Mouse (Mus musculus): Measurements from ENCODE around the gene Mgl2. TPM values are rescaled to one million over a fixed set of nuclear protein-coding genes. Genes with fewer than 3 reads are reported as not detected.

Mgl2 gene
- polyA plus RNA-seq (2014; fragmentation: Nextera tagmentation; extraction: Ambion mirVana) = 0.11 and 0.22 TPM in 2 replicates

- no peaks in the 10 kb centered on the region for H3K4me1 ChIP-seq (ENCODE audit: control insufficient read depth, insufficient read depth, low read length)
- ATAC-seq (ENCODE audit: low FRiP score) (no peak), DNase-seq (ENCODE audit: low spot score, missing footprints) (no peak)
- H3K4me3 ChIP-seq (ENCODE audit: low read depth, low read length) = no peak within 1 kb of the TSS
- no peaks in the 10 kb centered on the region for H3K36me3 ChIP-seq (ENCODE audit: control insufficient read depth, insufficient read depth, low read length)
- H3K27ac ChIP-seq (ENCODE audit: low read depth, low read length) = no peak within 1 kb of the TSS
- H3K4me2 ChIP-seq = no peak within 1 kb of the TSS
- no peak within 1 kb of the TSS for H3K9ac ChIP-seq (ENCODE audit: low read length)
- no peaks in the 10 kb centered on the region for H3K27me3 ChIP-seq (ENCODE audit: control insufficient read depth, insufficient read depth, low read length)
- WGBS = 87% methylated on average over 9 of the region's 9 CpGs
- H3K9me3 ChIP-seq (ENCODE audit: control insufficient read depth, low read length) = no peaks in the 10 kb centered on the region
Observed at GRCm38 (mm10) chr11:70129926-70130379, at the start of gene Mgl2. TSS of gene Mgl2 (plus strand) at chr11:70130329.

DNA sequence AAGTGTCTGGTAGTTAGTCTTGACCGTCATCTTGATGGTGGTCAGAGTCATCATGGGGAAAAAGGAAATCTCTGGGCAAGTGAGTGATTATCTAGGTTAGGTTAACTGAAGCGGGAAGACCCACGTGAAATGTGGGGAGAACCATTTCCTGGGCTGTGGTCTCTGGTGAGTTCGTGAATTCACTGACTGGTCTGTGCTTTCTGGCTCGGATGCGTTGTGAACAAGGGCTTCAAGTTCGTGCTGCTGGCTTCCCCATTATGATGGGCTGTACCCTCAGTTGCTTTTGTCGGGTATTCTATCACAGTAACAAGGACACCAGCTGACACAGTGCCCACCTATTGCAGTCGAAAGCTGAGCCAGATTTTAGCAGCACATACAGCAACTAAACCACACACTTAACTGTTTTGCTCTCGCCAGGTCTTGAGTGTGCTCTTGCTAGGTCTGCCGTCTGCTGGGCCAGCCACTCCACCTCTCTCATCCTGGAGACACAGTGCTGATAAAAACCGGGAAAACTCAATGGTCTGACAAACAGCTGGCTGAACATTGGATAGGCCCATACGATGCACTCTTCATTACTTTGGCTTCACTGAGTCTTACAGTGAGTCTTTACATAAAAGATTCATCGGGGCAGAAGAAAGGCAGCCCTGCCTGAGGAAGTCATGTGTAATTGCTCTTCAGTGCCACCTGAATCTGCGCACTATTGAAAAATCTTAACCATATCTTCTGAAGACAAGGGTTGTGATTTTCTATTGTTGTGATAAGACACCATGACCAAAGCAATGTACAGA lies 49.1 kb upstream of the Mgl2 start:
- WGBS = 89% methylated on average over 15 of the region's 15 CpGs

GRCm38 (mm10) chr11:70084563-70084962 lies 45.6 kb upstream of the Mgl2 start:
- H3K4me1 ChIP-seq (ENCODE audit: control insufficient read depth, insufficient read depth, low read length) = no peaks in the 10 kb centered on the region
- H3K9ac ChIP-seq (ENCODE audit: low read length) = no peak overlapping the region
- ATAC-seq (ENCODE audit: low FRiP score) (no peak), DNase-seq (ENCODE audit: low spot score, missing footprints) (no peak)
- no peak overlapping the region for H3K4me2 ChIP-seq
- no peak overlapping the region for H3K27ac ChIP-seq (ENCODE audit: low read depth, low read length)
- H3K9me3 ChIP-seq (ENCODE audit: control insufficient read depth, low read length) = no peaks in the 10 kb centered on the region
- H3K36me3 ChIP-seq (ENCODE audit: control insufficient read depth, insufficient read depth, low read length) = no peaks in the 10 kb centered on the region
- WGBS = 82% methylated on average over 8 of the region's 8 CpGs
- no peak overlapping the region for H3K4me3 ChIP-seq (ENCODE audit: low read depth, low read length)
- H3K27me3 ChIP-seq (ENCODE audit: control insufficient read depth, insufficient read depth, low read length) = no peaks in the 10 kb centered on the region

More for the DNA sequence above, 49.1 kb upstream of the Mgl2 start:
- Histone ChIP-seq H3K4me2 (no peak overlapping the region), H3K27ac (ENCODE audit: low read depth, low read length) (no peak overlapping the region), H3K36me3 (ENCODE audit: control insufficient read depth, insufficient read depth, low read length) (no peaks in the 10 kb centered on the region), H3K27me3 (ENCODE audit: control insufficient read depth, insufficient read depth, low read length) (no peaks in the 10 kb centered on the region), H3K4me3 (ENCODE audit: low read depth, low read length) (no peak overlapping the region), H3K9ac (ENCODE audit: low read length) (no peak overlapping the region), H3K4me1 (ENCODE audit: control insufficient read depth, insufficient read depth, low read length) (no peaks in the 10 kb centered on the region), H3K9me3 (ENCODE audit: control insufficient read depth, low read length) (no peaks in the 10 kb centered on the region)
- ATAC-seq (ENCODE audit: low FRiP score) (no peak), DNase-seq (ENCODE audit: low spot score, missing footprints) (no peak)

DNA sequence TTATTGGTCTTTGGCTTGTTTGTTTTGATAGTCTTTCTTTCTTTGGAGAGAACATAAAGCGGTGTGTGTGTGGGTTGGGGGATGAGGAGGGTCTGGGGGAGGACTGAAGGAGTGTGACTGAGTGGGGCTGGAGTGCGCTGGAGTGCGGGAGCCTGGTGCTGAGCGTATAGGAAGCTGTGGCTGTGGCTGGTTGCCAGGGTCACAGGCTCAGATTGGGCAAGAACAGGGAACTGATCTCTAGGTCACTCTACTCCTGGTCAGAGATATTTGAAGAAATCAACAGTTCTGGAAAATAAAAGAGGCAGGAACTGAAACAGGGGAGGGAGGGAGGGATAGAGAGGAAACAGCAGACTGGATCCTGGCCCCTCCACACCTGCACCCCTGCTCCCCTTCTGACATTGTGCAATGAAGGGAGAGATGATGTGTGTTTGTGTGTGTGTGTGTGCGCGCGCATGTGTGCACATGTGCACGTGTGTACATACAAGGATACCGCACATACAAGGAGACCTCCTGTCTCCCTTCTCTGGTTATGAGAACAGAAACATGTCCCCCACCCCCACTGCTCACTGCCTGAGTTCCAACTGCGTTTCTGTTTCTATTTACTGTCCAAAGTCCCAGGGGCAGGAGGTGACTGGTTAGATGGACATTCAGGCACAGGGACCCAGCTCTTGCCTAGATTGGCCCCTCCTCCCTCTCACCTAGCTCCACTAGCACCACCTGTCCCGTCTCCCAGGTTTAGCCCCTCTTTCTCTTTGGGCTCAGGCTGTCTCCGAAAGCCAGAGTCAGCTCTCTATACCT lies 37.9 kb upstream of the Mgl2 start, which contains the start of gene Asgr2:
Gene Asgr2, plus strand, starts transcription at position 659 of the 798 bp plus-strand sequence.
- H3K27me3 ChIP-seq (ENCODE audit: control insufficient read depth, insufficient read depth, low read length) = no peaks in the 10 kb centered on the region
- no peaks in the 10 kb centered on the region for H3K36me3 ChIP-seq (ENCODE audit: control insufficient read depth, insufficient read depth, low read length)
- no peak within 1 kb of the TSS for H3K4me3 ChIP-seq (ENCODE audit: low read depth, low read length)
- no peak within 1 kb of the TSS for H3K4me2 ChIP-seq
- H3K9me3 ChIP-seq (ENCODE audit: control insufficient read depth, low read length) = no peaks in the 10 kb centered on the region
- H3K27ac ChIP-seq (ENCODE audit: low read depth, low read length) = no peak within 1 kb of the TSS
- ATAC-seq (ENCODE audit: low FRiP score) (no peak), DNase-seq (ENCODE audit: low spot score, missing footprints) (no peak)
- 78% methylated on average over 12 of the region's 12 CpGs for WGBS
- H3K9ac ChIP-seq (ENCODE audit: low read length) = no peak within 1 kb of the TSS
- H3K4me1 ChIP-seq (ENCODE audit: control insufficient read depth, insufficient read depth, low read length) = no peaks in the 10 kb centered on the region

DNA sequence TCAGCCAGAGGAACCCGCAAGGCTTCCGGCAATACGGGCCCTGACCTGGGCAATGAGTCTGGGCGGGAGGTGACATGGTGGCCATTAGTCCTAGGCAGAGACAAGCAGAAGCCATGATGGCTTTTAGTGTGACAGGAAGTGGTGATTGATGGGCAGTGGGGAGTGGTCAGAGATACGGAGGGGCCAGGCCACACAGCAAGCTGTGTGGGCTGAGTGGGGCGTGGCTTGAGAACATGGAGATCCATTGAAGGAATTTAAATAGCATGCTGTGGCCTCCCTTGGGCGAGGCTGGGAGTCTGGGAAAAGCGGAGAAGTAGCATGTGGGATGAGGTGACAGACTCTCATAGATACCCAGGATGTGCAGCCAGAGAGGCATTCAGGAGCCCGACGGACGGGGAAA lies 32.7 kb upstream of the Mgl2 start:
- WGBS = 81% methylated on average over 11 of the region's 11 CpGs
- DNase-seq (ENCODE audit: low spot score, missing footprints) = no peak

DNA sequence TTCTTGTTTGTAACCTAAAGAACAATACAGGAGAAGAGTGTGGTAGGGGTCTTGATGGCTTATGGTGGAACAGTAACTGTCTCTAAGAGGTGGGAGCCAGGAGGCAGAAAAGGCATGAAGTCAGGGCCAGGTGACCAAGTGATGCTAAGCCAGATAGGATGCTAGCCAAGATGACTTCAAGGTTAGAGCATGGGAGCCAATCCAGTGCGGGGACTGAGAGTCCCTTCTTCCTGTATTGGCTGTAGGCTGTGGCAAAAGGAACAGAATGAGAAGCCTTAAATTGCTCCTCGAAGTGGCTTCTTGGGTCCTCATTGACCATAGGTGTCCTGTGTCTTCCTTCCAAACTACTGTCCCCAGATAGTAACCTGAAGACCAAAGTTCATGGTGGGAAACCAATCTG lies 31.0 kb upstream of the Mgl2 start:
- Histone ChIP-seq H3K9ac (ENCODE audit: low read length) (no peak overlapping the region), H3K4me3 (ENCODE audit: low read depth, low read length) (no peak overlapping the region), H3K4me2 (no peak overlapping the region), H3K4me1 (ENCODE audit: control insufficient read depth, insufficient read depth, low read length) (no peaks in the 10 kb centered on the region), H3K27ac (ENCODE audit: low read depth, low read length) (no peak overlapping the region), H3K36me3 (ENCODE audit: control insufficient read depth, insufficient read depth, low read length) (no peaks in the 10 kb centered on the region), H3K9me3 (ENCODE audit: control insufficient read depth, low read length) (no peaks in the 10 kb centered on the region), H3K27me3 (ENCODE audit: control insufficient read depth, insufficient read depth, low read length) (no peaks in the 10 kb centered on the region)
- no peak for ATAC-seq (ENCODE audit: low FRiP score)
- WGBS = 75% methylated on average over 2 of the region's 2 CpGs
- DNase-seq (ENCODE audit: low spot score, missing footprints) = no peak

More for the DNA sequence above, 32.7 kb upstream of the Mgl2 start:
- H3K27me3 ChIP-seq (ENCODE audit: control insufficient read depth, insufficient read depth, low read length) = no peaks in the 10 kb centered on the region
- H3K4me3 ChIP-seq (ENCODE audit: low read depth, low read length) = no peak overlapping the region
- H3K9ac ChIP-seq (ENCODE audit: low read length) = no peak overlapping the region
- H3K9me3 ChIP-seq (ENCODE audit: control insufficient read depth, low read length) = no peaks in the 10 kb centered on the region
- no peak overlapping the region for H3K4me2 ChIP-seq
- no peaks in the 10 kb centered on the region for H3K4me1 ChIP-seq (ENCODE audit: control insufficient read depth, insufficient read depth, low read length)
- no peak overlapping the region for H3K27ac ChIP-seq (ENCODE audit: low read depth, low read length)
- no peak for ATAC-seq (ENCODE audit: low FRiP score)
- no peaks in the 10 kb centered on the region for H3K36me3 ChIP-seq (ENCODE audit: control insufficient read depth, insufficient read depth, low read length)

- no peaks in the 10 kb centered on the region for H3K9me3 ChIP-seq (ENCODE audit: control insufficient read depth, low read length)
- DNase-seq (ENCODE audit: low spot score, missing footprints) = no peak
- H3K4me1 ChIP-seq (ENCODE audit: control insufficient read depth, insufficient read depth, low read length) = no peaks in the 10 kb centered on the region
- H3K27me3 ChIP-seq (ENCODE audit: control insufficient read depth, insufficient read depth, low read length) = no peaks in the 10 kb centered on the region
- H3K4me2 ChIP-seq = no peak overlapping the region
- H3K4me3 ChIP-seq (ENCODE audit: low read depth, low read length) = no peak overlapping the region
- ATAC-seq (ENCODE audit: low FRiP score) = no peak
- H3K9ac ChIP-seq (ENCODE audit: low read length) = no peak overlapping the region
- H3K36me3 ChIP-seq (ENCODE audit: control insufficient read depth, insufficient read depth, low read length) = no peaks in the 10 kb centered on the region
- WGBS = 88% methylated on average over 2 of the region's 2 CpGs
- H3K27ac ChIP-seq (ENCODE audit: low read depth, low read length) = no peak overlapping the region
Observed at GRCm38 (mm10) chr11:70099809-70100208, 30.3 kb upstream of the Mgl2 start.

GRCm38 (mm10) chr11:70103701-70104315 lies 26.3 kb upstream of the Mgl2 start:
- Histone ChIP-seq H3K4me2 (no peak overlapping the region), H3K36me3 (ENCODE audit: control insufficient read depth, insufficient read depth, low read length) (no peaks in the 10 kb centered on the region), H3K9ac (ENCODE audit: low read length) (no peak overlapping the region), H3K9me3 (ENCODE audit: control insufficient read depth, low read length) (no peaks in the 10 kb centered on the region), H3K4me3 (ENCODE audit: low read depth, low read length) (no peak overlapping the region), H3K27ac (ENCODE audit: low read depth, low read length) (no peak overlapping the region), H3K27me3 (ENCODE audit: control insufficient read depth, insufficient read depth, low read length) (no peaks in the 10 kb centered on the region), H3K4me1 (ENCODE audit: control insufficient read depth, insufficient read depth, low read length) (no peaks in the 10 kb centered on the region)
- DNase-seq (ENCODE audit: low spot score, missing footprints) = no peak
- WGBS = 82% methylated on average over 14 of the region's 14 CpGs
- no peak for ATAC-seq (ENCODE audit: low FRiP score)

DNA sequence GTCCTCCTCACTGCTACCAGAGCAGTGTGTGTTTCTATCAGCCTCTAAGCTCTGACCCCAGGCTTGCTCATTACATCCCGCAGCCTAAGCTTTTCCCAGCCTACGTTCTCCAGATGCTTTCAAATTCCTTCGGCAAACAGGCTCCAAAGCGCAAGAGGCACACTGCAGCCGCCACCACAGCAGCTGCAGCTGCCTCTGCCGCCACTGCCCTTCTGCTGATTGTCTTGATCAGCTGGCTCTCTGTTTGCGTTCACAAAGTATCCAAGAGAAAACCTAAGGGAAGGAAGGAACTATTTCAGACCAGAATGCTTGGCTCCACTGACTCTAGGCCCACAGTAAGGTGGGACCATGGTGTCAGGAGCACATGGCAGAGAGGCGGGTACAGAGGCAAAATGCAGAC lies 23.0 kb upstream of the Mgl2 start:
- ATAC-seq (ENCODE audit: low FRiP score) (no peak), DNase-seq (ENCODE audit: low spot score, missing footprints) (no peak)
- Histone ChIP-seq H3K4me2 (no peak overlapping the region), H3K9me3 (ENCODE audit: control insufficient read depth, low read length) (no peaks in the 10 kb centered on the region), H3K36me3 (ENCODE audit: control insufficient read depth, insufficient read depth, low read length) (no peaks in the 10 kb centered on the region), H3K4me1 (ENCODE audit: control insufficient read depth, insufficient read depth, low read length) (no peaks in the 10 kb centered on the region), H3K9ac (ENCODE audit: low read length) (no peak overlapping the region), H3K27ac (ENCODE audit: low read depth, low read length) (no peak overlapping the region), H3K27me3 (ENCODE audit: control insufficient read depth, insufficient read depth, low read length) (no peaks in the 10 kb centered on the region), H3K4me3 (ENCODE audit: low read depth, low read length) (no peak overlapping the region)
- WGBS = 60% methylated on average over 8 of the region's 8 CpGs
